Mouse (Mus musculus) layer of hippocampus, adult 11-12 months (tissue): ENCODE measurements around the gene Pigu.
A peak's percentile ranks its signal among the peaks of the same experiment; 100 is the strongest.

Experiments used
- DNase-seq: peaks from one replicate; pipeline ENCODE4 v3.0.0; 2022; ENCODE audit warnings: low spot score

Gene Pigu

GRCm38 (mm10) chr2:155367635-155368284, 10.5 kb upstream of the Pigu start:
- no peak for DNase-seq

- no peak for DNase-seq
Observed at GRCm38 (mm10) chr2:155357686-155358399, 613 bp upstream of the Pigu start.

- no peak for DNase-seq
Observed at GRCm38 (mm10) chr2:155354402-155354801, 2.8 kb downstream of the Pigu start.

DNA sequence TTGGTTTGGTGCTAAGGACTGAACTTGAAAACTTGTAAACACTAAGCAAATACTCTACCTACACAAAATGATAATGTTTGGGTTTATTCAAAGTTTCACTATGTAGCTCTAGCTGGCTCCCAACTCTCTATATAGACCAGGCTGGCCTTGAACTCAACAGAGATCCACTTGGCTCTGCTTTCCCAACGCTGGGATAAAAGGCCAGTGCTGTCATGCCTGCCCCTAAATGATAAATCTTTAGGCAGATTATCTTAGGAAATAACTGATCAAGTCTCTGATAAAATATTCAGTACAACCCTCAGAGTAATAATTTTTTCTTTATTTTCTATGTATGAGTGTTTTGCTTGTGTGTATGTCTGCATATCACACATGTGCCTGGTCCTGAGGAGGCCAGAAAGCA, 10.6 kb downstream of the Pigu start:
- DNase-seq: no peak

- no peak for DNase-seq
Observed at GRCm38 (mm10) chr2:155340166-155340565, 17.1 kb downstream of the Pigu start.

DNA sequence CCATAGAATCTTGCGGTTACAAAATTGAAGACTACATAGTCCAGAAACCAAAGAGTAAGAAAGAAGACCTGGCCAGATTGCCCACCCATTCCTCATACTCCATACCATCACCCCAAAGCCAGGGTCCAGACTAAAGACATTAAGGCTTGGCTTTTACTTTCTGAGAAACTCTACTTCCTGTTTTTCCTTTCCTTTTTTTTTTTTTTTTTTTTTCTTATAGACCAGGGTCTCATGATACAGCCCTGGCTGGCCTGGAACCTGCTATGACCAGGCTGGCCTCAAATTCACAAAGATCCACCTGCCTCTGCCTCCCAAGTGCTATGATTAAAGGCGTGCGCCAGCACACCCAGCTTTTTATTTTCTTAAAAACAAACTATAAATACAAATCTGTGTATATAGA, 21.0 kb downstream of the Pigu start:
- DNase-seq: no peak

DNA sequence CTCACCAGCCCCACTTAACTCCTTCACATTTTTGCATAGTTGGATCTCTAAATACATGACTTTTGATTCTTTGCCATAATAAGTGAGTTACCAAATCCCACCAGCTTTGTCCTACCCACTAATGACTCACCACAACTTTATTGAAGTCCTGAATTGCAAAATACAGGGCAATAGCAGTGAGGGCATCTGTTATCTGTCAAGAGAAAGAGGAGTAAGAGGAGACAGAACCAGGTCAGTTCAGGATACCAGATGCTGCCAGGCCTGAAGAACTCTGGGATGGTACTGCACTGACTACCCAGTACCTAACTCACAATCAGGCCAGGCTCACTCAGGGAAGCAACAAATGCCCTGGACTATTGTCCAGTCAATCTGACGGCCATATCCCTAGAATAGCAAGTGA, 22.0 kb downstream of the Pigu start:
- no peak for DNase-seq

- DNase-seq: no peak
Observed at GRCm38 (mm10) chr2:155333421-155333820, 23.8 kb downstream of the Pigu start.

GRCm38 (mm10) chr2:155331351-155331750, 25.9 kb downstream of the Pigu start:
- DNase-seq: no peak

- peak; percentile 39 for DNase-seq
Observed at GRCm38 (mm10) chr2:155330811-155331210, 26.4 kb downstream of the Pigu start.

DNA sequence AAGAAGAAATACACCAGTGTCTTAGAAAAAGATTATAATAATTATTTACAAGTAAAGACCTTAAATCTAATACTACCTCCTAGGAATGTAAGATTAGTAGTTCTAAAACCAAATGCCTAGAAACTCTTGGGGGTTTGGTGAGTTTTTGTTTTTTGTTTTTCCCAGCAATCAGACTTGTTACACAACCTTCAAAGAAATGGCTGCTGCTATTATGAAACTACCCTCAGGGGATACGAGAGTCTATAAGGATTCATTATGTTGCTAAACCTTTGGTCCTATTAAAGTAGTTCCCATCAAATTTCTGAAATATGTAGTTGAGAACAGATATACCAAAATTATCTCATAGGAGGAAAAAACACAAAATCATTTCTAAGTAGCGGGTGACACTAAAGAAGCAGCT, 27.5 kb downstream of the Pigu start:
- no peak for DNase-seq

DNA sequence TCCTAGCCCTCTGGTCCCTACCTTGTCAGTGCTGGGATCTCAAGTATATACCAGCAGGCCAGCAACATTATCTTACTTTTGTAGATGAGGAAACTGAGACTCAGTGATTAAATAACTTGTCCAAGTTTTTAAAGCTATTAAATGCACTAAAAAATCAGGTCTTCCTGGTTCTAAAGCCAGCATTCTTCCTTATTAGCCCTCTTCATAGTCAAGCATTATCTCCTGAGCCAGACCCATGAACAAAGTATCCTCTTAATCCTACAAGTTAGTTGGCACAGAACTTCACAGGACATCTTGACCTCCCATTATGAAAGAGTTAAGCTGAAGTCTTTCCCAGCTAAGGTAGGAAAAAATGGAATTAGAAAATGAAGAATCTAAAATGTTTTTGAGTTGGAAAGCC, 28.3 kb downstream of the Pigu start:
- no peak for DNase-seq

DNA sequence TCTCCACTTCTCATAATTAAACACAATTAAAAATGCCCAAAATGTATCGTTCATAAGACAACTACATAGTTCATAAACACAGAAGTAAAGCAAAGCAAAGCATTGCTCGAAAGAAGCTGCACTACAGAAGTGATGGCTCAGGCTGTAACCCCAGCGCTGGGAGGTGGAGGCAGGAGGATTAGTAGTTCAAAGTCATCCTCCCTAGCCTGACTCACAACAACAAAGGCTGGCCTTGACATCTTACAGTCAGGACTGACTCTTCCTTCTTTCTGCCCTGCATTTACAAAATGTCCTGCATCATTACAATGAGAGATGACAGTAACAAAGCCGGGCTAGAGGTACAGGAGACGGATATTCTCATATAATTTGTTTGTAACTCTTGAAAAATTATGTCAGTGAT, 29.3 kb downstream of the Pigu start:
- DNase-seq: no peak

DNA sequence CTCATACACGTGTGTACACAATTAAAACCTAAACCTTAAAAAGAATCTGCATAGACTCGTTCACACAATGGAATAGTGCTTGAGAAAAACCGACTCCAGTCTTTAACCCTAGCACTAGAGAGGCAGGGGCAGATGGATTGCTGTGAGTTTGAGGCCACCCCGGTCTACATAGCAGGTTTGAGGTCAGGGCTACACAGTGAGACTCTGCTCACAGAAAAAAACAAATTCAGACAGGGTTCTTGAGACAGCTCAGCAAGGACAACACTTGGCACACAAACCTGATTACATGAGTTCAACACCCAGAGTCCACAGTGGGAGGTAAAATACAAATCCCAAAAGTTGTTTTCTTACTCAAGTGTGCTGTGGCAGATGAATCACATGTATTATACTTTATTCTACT, 31.2 kb downstream of the Pigu start:
- no peak for DNase-seq

GRCm38 (mm10) chr2:155320596-155320995, 36.6 kb downstream of the Pigu start:
- DNase-seq: no peak

- no peak for DNase-seq
Observed at GRCm38 (mm10) chr2:155318618-155319017, 38.6 kb downstream of the Pigu start.

DNA sequence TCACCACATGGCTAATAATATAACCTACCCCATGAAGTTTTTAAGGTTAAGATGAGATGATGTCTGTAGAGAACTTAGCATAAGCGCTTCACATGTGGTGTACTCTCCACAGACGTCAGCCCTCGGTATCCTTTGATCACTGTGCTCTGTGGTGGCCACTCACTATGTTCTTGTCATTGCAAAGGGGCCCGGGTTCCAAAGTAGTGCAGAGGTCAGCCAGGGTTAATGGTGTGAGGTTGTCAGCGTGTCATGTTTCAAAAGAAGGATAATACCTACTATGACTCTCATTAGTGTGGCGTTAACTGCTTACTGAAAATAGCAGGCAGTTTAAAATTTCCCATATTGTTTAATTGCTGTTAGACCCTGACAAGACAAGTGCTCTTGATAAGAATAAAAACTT, 43.6 kb downstream of the Pigu start:
- no peak for DNase-seq

- DNase-seq: peak; percentile 25
Observed at GRCm38 (mm10) chr2:155308936-155309592, 48.2 kb downstream of the Pigu start.

GRCm38 (mm10) chr2:155299563-155299962, 57.7 kb downstream of the Pigu start:
- DNase-seq: no peak

- DNase-seq: no peak
Observed at GRCm38 (mm10) chr2:155295453-155295852, 61.8 kb downstream of the Pigu start.

DNA sequence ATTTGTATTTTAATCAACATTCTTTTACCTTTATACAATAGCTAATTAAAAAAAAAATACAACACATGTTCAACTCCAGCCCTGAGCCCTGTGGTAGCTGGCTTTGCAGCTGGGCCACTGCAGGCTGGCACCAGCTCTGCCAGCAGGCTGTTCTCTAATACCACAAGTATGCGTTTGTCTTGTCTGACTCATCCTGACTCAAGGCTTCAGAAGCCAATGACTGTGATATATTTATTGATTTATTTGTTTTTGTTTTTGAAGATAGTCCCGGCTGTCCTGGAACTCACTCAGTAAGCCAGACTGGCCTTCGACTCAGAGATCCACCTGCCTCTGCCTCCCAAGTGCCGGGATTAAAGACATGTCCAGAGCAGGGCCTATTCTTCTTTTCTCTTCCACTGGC, 63.3 kb downstream of the Pigu start:
- DNase-seq: no peak

DNA sequence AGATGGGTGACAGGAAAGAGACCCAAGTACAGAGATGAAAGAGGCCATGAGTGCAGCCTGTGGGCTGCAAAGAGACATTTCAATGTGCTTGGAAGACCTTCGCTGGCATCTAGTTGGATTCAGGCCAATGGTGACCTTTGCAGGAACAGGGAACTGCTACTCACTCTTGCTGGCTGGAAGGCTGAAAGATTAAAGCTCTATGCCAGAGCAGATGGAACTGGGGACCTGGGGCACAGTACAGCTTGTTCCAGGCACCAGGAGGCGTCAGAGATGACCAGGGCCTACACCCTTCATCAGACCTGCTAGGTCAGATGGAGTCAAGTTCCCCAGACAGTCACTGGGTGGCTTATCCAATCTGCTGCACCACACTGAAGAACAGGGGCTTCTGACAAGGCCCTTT, 63.8 kb downstream of the Pigu start:
- no peak for DNase-seq

DNA sequence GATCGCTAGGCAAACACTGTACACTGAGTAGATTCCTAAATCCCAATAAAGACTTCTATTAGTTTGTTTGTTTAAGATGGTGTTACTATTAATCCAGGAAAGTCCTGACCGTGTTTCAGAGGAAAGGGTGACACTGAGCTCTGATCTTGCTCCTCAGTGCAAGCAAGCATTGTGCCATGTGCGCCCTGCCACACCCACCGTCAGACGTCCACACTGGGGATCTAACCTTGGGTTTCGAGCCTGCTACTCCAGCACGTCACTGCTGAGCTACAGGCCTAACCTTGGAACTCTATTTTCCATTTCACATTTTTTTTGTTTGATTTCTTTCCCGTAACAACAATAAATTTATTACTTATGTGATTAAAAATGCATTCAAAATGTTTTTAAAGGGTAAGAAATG, 67.2 kb downstream of the Pigu start:
- DNase-seq: no peak
